Mouse (Mus musculus) A20 (cell line): ENCODE measurements at regions not wholly inside any gene's neighbourhood (a gene's known extent, or its start where the extent isn't known, plus 50 kb on each side); places are given as distances from the start of the nearest gene placed in this dataset.

ENCODE experiments used
- DNase-seq: peaks from one replicate; pipeline ENCODE4 v3.0.0-alpha.2; 2011; ENCODE audit warnings: low read depth, low spot score

GRCm38 (mm10) chr3:58310390-58310789 lies 104.1 kb upstream of the Tsc22d2 start:
- DNase-seq: no peak

DNA sequence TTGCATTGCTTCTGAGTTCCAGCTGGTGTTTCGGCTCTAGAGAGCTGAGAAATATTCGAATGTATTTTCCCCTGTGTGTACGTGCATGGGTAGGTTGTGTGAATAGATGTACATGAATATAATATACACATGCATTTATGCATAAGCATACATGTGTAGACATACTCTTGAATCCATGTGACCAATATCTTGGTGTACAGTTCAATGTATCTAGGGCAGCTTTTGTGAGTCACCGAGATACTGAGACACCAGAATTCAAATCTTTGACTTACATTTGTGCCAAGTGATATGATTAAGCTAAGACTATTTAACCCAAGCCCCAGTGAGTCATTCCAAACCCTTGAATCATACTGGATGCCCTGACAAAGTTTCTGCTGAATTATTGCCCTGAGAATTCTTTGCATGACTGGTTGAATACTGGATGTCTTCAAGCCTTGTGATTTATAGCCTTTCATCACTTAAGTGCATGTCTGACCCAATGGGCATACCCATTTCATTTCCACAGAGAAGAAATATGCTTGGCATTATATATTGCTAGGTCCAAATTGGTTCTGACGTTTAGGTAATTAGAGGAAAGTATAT lies 103.3 kb upstream of the Tsc22d2 start:
- DNase-seq: no peak

DNA sequence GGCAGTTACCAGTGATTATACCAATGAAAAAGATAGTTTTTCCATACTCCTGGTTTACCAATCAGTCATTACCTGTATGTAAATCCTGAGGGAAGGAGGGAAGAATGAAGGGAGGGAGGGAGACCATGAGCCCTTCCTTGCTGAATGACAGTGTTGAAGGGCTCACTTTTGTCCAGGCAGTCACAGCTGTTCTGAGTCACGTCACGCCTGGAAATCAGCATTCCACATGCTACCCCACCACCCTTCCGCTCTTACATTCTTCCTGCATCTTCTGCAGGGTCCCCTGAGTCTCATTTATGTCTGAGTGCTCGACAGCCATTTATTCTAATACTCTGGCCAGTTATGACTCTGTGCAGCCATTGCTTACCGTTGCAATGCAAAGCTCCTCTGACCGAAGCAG lies 101.9 kb upstream of the Tsc22d2 start:
- DNase-seq: no peak

DNA sequence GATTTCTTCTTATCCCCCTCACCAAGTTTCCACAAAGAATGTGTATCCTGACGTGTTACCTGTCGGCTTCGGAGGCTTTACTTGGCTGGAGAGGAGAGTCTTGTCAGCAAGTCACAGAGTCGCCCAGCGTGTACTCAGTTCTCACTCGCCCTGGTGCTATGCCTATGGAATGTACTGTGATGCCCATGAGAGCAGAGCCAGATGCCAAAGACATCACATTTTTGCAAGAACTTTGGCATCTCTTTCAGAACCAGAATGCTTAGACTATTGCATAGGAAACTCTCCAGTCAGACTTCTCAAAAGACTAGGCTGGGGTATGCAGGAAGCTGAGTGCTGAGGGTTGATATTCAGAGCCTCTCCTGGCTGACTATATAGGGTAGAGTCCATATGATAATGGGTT lies 99.3 kb upstream of the Tsc22d2 start:
- no peak for DNase-seq

DNA sequence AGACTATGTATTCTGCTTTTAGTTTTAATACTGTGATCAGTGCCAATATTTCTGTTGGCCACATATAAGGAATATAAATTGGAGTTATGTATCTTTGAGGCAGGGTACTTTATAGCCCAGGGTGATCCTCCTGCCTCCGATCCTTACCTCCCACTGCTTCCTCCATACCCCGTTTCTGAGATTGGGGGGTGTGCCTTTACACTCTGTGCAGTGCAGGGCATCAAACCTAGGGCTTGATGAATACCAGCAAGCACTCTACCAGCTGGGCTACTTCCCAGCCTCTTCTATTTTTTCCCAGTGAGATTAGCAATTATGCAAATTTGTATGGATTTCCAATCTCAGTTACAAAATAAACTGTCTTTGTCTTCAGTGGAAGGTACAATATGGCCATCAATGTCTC lies 97.3 kb upstream of the Tsc22d2 start:
- no peak for DNase-seq

GRCm38 (mm10) chr3:58318756-58319155 lies 95.8 kb upstream of the Tsc22d2 start:
- no peak for DNase-seq

DNA sequence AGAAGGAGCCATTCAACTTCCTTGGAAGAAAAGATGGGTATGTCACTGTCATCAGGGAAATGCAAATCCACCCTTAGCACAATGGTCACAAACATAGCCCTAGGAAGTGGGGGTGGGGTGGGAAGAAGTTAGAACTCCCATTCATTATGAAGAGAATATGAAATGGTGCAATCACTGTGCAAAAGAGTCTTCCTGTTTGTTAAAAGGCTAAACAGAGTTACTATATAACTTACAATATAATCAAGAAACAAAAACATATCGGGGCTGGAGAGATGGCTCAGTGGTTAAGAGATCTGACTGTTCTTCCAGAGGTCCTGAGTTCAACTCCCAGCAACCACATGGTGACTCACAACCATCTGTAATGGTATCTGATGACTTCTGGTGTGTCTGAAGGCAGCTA lies 95.1 kb upstream of the Tsc22d2 start:
- DNase-seq: no peak

- no peak for DNase-seq
These were observed 93.7 kb upstream of the Tsc22d2 start for GRCm38 (mm10) chr3:58320812-58321211.

- no peak for DNase-seq
These were observed 92.2 kb upstream of the Tsc22d2 start for GRCm38 (mm10) chr3:58322322-58322721.

GRCm38 (mm10) chr3:58327721-58328120 lies 86.8 kb upstream of the Tsc22d2 start:
- DNase-seq: no peak

GRCm38 (mm10) chr3:58330186-58330585 lies 84.3 kb upstream of the Tsc22d2 start:
- DNase-seq: no peak

GRCm38 (mm10) chr3:58333997-58334396 lies 80.5 kb upstream of the Tsc22d2 start:
- no peak for DNase-seq

DNA sequence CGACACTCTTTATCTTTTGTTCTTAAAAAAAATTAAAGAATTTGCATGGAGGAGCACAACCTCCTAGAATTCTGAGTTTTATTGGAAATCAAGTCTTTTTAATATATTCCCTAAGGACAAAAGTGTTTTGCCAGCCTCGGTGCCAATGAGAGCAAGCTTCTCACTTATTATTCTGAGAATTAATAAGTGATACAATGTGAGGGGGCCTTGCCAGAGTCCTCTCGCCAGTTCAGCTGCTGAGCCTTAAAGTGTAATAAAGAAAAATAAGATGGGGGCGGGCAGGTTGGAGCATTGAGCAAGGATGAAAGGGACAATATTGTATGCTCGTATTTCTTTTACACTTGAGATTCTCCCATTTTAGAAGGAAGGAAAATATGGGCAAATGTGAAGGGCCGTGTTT lies 79.2 kb upstream of the Tsc22d2 start:
- no peak for DNase-seq

DNA sequence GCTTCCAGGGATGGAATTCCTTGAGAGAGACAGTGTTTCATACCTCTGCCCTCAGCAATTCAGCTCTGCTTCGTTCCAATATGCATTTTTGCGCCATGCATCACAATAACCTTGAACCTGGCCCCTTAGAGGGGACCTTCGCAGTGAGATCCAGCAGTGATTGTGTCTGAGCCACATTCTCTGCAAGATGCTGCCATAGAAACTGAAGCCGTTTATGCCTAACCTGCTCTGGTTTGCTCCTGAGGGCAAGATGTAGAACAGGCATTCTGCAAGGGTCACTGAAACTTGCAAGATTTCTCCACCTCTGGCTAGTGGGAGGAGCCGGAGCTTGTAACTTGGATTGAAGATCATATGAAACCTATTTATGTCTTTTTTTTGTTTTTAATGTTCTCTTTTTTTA lies 78.4 kb upstream of the Tsc22d2 start:
- no peak for DNase-seq

DNA sequence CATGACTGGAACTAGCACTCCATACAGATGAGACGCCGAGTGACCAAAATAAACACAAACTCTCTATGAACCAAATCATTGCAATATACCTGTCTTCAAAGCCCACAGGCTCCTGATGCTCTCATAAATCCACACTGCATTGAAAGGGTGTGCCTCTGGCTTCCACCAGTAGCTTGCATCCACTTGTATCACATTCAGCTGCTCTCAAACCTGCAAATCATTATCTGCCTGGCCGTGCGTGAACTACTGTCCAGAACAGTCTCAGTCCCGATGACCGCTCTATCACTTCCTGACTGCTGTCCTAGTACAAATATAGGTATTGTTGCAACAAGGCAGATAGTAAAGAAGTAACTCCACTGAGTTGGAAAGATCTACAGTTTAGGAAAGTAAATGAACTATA lies 77.9 kb upstream of the Tsc22d2 start:
- no peak for DNase-seq

GRCm38 (mm10) chr3:58338976-58339375 lies 75.5 kb upstream of the Tsc22d2 start:
- DNase-seq: no peak

GRCm38 (mm10) chr3:58342096-58342495 lies 72.4 kb upstream of the Tsc22d2 start:
- no peak for DNase-seq

- peak; percentile 52 for DNase-seq
These were observed 52.0 kb upstream of the Tsc22d2 start for GRCm38 (mm10) chr3:58362563-58362962.

- no peak for DNase-seq
These were observed 50.0 kb upstream of the Tsc22d2 start for GRCm38 (mm10) chr3:58364526-58364925.
